Mouse (Mus musculus) cerebellum, postnatal 36 days (tissue): ENCODE results near the gene Dnajb2.
"Not testable (repeated sequence)": the region's sequence is repeated elsewhere in the genome, so short reads cannot be mapped to it uniquely, and the experiment has no call there.

ENCODE experiments used
- DNase-seq, 2 experiments: peaks; one replicate each; pipeline ENCODE4 v3.0.0; 2021 to 2022; ENCODE audit warnings: mixed read lengths in 2 of 2

The Dnajb2 gene

DNA sequence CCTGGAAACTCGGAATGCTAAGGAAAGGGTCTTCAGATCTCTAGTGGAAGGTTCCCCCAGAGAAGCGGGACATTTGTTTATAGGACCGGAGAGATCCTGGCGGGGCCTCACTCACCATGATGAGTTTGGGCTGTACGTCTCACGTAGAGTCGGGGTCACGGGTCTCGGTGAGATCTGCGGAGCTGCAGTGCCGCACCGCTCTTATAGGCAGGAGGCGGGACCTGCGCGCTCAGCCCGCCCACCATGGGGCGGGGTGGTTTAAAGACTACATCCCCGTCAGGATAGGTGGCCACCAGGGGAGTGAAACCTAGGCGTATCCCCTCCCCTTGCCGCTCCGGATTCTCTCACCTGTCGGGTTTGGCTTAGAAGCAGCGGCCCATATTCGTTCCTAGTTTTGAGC lies 17.1 kb upstream of the Dnajb2 start:
- peak; percentile 97 for DNase-seq

DNA sequence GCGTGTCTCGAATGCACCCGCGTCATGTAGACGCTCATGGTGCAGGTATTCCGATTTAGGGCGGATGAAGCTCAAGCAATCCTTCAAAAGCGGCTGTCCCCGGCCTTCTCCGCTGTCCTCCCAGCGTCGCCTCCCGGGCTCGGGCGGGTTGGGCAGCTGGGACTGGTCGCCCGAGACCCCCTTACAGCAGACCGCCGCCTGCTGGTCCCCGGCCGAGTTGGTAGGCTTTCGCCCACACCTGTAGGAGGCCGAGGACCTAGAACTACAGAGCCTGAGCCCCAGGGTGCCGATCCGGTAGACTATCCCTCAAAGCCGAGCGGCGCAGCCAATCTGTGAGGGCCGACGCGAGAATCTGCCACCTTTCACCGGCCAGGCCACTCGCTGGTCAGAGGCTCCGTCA lies 16.7 kb upstream of the Dnajb2 start, which contains the start of gene Tuba4a:
Gene Tuba4a, minus strand, starts transcription at position 335 of the 400 bp plus-strand sequence.
- peak in 1 of 2 experiments; percentile 69 for DNase-seq

DNA sequence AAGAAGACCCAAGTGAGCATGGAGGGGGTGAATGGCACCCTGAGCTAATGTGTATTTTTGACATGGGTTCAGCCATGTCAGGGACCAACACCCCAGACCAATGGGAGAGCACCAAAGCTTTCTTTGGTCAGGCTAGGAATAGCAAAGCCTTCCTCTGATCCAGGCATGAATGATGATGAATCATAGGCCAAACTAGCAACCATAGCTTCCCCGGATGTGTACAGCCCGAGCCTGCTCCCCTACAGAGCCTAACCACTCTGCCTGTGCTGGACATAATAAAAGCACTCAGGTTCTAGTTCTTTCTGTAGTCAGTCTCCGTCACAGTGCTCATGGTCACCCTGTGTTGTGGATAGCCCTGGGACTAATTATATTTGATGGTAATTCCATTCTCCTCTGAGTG lies 14.7 kb upstream of the Dnajb2 start:
- DNase-seq, result no peak

DNA sequence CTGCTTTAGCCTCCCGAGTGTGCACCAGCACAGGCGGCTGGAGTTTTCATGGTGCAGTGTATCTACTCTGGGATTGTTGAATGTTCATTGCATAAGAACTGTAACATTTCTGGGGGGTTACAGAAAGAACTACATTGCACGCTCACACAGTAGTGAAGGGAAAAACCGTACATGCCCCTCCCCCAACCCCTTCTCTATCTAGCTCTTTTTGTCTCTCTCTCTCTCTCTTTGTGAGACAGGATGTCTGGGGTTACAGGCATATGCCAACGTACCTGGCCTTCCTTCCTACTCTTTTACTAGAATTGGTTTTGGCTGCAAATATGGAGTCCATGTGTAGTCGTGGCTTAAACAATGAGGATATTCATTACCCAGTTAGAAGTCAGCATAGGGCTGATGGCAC lies 13.3 kb upstream of the Dnajb2 start:
- no peak for DNase-seq

DNA sequence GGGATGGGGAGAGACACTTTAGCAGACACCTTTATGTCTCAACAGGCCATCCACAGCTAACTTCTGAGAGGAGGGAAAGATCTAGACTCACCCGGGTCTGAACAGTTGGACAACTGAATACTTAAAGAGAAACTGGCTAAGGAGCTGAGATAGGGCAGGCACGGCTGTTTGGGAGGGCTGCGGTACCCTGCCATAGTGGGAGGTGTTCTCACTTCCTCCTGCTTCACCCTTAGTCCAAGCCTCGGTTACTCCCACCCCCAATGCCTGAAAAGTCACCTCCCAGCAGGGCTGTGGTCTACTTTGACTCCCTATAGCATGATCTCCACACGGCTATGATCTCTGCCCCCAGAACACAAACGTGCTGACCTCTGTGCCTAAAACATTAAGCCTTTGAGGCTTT lies 12.7 kb upstream of the Dnajb2 start:
- no peak for DNase-seq

DNA sequence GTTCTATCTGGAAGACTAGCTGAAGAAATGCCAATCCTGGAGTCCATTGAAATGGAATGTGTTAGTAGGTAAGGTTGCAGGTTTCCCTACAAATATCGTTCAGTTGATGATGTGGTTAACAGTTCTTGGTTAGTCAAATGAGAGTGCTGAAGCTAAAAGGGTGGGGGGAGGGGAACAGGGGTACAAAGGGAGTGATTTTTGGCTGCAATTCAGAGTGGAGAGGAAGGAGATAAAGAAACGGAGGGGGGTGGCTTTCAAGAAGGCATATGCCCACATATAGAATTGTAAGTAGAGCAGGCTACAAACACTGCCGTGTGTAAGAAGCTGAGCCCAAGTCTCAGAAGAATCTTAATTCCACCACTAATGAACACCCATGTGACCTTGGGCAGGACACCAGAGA lies 10.7 kb upstream of the Dnajb2 start:
- no peak for DNase-seq

DNA sequence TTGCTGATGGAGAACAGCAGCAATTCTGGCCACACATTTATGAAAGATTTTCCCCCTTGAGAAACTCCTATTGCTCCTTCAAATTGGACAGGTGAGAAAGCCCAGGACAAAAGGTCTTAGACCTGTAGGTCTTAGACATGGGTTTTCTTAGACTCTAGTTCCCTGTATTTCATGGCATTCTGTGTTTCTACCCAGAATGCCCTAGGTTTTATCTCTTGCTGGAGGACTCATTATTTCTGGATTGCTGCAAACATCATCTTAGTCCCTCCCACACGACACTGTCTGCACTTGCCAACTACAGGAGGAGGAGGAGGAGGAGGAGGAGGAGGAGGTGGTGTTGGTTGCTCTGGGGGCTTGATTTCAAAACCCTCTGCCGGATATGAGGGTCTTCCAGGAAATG lies 10.1 kb upstream of the Dnajb2 start:
- DNase-seq, result no peak

DNA sequence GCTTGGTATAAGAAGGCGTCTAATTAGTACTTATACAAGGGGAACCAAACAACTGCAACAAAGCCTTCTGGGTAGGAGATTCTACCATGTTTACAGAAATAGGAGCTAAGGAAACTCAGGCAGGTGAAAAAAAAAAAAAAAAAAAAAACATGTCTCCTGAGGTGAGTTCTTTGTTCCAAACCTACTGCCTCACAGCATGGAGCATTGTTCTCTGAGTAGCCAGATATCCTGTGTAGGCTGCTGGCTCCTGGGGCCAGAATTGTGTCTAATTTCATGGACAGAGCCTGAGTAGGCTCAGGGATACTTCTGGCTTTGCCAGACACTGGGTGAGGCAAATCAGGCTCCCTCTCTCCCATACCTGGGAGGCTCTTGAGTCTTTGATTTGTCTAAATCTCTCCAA lies 8.6 kb upstream of the Dnajb2 start:
- DNase-seq, result no peak

DNA sequence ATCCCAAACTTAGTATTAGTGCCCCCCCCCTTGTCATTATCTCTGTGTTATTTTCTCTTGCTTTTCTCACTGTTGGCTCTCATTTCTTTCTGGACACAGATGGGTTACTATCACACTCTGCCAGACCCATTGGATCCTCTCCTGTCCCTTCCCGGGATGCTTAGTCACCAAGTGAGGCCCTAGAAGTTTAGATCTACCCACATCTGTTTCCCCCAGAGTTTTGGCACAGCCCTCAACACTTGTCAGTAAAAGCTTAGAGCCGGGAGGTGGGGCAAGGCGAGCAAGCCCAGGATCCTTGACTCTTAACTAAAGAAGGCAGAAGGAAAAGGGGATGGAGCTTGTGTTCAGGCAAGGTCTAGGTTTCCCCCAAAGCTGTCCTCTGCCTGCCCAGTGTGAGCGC lies 7.0 kb upstream of the Dnajb2 start:
- DNase-seq, result no peak

DNA sequence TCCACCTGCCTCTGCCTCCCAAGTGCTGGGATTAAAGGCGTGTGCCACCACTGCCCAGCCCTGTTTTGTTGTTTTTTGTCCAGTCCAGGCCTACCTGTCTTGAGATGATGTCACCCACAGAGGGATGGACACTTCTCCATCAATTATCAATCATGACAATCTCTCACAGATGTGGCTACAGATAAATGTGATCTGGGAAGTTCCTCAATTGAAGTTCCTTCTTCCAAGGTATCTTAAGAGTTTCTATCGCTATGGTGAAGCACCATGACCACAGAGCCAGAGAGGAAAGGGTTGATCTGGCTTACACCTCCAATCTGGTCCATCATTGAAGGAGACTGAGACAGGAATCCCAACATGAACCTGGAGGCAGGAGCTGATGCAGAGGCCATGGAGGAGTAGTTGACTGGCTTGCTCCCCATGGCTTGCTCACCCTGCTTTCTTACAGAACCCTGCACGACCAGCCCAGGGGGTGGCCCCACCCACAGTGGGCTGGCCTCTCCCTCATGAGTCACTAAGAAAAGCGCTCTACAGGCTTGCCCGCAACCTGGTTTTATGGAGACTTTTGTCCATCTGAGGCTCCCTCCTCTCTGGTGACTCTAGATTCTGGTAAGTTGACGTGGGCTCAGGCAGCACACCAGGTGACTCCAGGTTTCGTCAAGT lies 5.7 kb upstream of the Dnajb2 start:
- no peak for DNase-seq

DNA sequence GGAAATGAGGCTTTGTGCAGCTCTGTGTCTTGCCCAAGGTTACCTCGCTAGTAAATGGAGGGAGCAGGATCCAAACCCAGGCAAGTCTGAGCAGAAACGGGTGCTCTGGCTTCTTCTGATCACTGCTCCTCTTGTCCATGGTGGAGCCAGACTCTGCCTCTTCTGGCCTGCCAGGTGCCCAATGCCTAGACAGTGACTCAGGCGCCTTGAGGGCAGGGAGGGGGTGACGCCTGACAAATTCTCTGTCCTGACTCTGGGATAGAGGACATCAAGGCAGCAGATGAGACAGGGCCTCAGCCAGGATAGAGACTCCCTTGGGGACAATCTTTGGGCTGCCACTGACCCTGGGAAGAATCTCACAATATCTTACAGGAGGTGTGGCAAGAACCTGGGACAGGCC lies 5.0 kb upstream of the Dnajb2 start:
- DNase-seq, result no peak

DNA sequence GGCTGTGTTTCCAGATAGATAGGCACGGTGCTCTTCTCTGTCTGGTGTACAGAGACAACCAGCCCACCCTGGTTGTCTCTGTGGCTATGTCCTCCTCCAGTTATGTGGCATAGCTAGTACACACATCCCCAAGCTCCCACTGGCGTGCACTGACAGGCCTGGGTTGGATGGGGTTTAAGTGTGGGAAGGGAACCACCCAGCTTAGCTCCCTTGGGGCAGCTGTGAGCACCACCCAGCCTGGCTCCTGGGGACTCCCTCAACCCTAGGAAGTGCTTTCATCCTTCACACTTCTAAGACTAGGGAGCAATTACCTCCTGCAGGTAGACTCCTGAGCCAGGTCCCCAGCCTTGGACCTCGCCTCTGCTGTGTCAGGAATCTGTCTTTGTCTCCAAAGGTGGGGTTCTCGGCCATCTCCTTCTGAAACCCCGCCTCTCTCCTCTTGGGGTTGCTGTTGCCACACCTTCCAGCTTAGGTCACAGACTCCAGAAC lies 4.5 kb upstream of the Dnajb2 start, which contains the start of gene A630095N17Rik:
Gene A630095N17Rik, minus strand, starts transcription at position 439 of the 489 bp plus-strand sequence.
- DNase-seq, result no peak

DNA sequence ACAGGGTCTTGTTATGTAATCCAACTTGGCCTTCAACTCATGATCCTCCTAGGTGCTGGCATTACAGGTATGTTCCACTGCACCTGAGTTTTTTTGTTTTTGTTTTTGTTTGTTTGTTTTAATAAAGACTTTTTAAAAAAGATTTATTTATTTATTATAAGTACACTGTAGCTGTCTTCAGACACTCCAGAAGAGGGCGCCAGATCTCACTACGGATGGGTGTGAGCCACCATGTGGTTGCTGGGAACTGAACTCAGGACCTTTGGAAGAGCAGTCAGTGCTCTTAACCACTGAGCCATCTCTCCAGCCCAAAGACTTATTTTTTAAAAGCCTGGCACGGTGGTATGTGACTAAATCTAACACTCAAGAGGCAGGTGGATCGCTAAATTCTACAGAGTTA lies 3.7 kb upstream of the Dnajb2 start:
- DNase-seq, result not testable (repeated sequence)

DNA sequence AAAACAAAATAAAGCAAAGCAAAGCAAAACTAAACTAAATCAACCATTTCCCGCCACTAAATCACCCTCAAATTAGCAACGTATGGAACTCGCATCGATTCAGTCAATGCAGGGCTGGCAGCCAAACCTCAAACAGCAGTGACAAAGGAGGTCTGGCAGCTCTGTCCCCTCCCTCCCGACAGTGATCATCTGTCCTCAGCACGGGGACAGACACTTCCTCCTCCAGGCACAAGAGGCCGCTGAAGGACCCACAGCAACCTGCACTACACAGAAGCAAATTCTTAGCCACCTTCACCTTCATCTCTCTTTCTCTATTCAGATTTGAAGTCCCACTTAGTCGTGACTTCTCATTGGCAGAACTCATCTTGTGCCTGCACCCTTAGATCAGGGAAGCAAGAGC lies 1.6 kb upstream of the Dnajb2 start:
- DNase-seq, result peak; percentile 81 to 83

DNA sequence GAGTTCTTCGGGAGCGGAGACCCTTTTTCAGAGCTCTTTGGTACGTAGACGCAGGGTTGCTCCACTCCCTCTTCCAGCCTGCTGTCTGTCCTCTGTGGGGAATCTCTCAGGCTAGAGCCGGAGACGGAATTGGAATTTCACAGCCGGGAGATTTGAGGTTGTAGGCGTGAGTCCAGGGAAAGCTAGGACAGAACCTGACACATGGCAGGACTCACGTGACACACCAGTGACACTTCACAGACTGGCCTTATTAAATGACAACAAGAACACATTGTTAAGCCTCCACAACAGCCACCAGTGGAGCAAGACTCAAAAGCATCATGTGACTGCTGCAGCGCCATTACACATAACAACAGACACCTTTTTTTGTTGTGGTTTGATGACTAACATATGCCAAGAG lies 3.4 kb downstream of the Dnajb2 start:
- DNase-seq, result peak; percentile 52 to 63

DNA sequence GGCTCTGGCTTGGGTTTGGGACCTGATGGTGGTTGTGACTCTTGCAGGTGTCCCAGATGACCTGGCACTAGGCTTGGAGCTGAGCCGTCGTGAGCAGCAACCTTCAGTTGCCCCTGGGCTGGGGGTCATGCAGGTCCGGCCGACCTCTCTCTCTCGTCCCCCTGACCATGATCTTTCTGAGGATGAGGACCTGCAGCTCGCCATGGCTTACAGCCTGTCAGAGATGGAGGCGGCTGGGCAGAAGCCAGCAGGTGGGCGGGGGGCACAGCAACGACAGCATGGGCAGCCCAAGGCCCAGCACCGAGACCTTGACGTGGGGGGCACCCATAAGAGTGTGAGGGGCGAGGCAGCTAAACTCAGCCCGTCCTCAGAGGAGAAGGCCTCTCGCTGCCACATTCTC lies 7.2 kb downstream of the Dnajb2 start:
- no peak for DNase-seq

DNA sequence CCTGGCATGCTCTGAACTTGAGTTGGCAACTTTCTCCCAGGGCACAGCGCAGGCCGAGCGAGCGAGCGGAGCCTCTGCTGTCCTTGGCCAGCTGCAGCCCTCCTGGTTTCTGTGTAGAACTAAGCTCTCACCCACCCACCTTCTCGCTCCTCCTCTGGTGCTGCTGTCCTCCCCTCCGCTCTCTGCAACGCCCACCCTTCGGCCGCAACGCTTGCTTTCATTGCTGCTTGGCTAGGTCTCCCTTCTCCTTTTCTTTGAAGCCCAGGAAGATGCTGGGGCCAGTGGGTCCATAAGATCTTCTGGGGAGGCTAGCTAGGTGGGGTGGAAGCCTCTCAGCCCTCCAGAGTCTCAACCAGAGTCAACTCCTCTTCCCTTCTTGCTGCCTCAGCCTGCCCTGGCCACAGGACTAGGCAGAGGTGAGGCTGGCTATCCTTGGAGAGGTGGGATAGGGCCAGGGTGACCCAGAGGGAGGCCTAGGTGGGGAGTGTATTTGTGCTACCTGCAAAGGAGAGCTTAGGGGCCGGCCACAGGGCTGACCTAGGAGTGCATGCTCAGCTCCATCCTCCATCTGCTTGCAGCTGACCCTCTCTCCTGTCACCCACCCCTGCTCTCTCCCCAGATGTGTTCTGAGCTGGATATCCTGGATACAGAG lies 8.1 kb downstream of the Dnajb2 start:
- DNase-seq, result no peak

DNA sequence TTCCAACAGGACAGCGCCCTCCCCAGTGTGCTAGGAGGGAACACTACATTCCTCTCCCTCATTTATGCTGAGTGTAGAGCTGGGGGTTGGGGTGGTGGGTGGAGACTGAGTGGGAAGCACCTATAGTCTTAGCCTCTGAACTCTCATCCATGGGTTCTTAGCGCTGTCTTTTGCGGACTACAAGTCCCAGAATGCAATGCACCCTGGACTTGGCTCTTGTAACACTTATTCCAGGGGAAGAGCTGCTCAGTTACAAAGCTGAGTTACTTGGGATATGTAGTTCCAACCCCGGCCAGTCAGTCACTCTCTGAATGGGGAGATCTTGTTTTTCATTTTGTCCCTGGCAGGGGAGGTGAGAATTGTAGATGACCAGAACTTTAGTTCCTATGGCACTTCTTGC lies 8.6 kb downstream of the Dnajb2 start:
- DNase-seq, result peak; percentile 52 to 58

DNA sequence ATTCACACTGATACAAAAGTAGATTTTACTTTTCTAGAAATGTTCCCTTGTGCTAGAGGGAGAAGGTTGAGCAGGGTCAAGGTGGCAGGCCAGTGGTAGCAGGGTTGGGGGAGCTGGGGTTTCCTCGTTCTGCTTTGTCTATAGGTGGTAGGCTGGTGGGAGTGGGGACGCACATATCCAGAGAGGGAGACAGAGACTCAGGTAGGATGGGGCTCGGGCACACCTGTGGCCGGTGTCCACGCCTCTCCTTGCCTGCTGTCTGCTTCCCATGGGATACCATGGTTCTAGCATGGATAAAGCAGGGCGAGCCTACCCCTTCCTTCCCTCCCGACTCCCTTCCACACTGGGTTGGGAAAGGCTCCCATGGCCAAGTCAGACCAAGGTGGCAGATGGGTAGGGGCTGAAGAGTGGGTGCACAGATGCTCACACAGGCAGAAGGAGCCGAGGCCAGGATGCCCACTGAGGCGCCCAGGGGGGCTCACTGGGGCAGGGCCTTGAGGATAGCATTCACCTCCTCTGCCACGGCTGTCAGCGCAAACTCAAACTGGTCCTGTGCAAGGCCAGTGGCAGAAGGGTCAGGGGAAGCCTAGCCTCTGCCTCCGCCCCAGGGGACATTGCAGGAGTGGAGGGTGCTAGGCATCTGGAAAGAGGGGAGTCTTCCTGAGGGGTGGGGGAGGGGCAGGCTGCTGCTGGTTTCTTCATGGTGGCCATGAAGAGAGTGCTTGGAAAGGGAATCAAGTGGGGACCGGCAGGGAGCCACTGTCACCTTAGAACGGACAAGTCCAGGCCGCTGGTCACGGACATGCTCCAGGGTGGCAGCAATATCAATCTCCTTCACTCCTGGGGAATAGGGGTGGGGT lies 11.1 kb downstream of the Dnajb2 start:
- DNase-seq, result no peak

DNA sequence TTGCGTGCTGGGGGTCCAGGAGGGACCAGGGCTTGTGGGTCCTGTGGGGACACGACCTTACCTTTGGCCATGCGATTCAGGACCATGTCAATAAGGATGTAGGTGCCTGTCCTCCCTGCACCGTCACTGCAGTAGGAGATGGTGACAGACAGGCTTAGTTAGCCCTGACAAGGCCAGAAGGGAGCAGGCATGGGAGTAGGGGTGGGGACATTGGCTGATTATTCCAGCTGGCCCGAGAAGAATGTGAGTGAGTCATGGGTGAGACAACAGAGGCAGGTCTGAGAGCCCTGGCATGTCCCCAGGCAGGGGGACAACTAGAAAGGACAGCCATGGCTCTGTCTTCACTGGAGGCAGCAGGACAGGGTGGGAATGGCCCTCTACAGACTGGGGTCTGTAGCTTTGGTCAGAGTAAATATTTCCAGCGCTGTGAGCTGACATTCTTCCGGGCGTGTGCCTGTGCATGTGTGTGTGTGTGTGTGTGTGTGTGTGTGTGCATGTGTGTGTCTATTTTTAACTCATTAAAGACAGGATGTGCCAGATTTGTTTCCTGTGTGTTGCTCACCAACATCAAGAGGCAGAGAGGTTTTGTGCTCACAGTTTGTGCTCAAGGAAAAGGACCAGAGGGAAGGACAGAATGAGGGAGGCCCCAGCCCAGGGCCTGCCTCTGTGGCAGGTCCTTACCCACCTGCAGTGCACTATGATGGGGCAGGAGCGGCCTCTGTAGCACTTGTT lies 12.0 kb downstream of the Dnajb2 start:
- DNase-seq, result peak; percentile 62 to 66

DNA sequence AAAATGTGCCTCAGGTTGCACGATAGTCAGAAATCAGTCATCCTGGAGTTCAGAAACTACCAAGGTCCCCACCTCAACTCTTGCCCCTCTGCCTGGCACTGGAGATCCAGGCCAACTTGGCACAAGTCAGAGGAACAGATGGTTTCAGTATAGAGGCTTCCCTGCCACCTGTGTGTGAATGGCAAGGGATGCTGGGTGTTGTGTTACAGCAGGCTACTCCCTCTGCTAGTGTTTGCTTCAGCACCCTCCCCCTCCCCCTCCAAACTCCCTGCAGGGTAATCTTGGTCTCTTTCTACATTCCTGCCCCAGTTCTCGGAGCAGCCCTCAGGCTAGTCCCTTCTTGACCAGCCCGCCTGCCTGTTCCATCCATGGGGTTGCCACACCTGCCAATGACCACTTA lies 14.3 kb downstream of the Dnajb2 start:
- DNase-seq, result peak; percentile 69 to 77

DNA sequence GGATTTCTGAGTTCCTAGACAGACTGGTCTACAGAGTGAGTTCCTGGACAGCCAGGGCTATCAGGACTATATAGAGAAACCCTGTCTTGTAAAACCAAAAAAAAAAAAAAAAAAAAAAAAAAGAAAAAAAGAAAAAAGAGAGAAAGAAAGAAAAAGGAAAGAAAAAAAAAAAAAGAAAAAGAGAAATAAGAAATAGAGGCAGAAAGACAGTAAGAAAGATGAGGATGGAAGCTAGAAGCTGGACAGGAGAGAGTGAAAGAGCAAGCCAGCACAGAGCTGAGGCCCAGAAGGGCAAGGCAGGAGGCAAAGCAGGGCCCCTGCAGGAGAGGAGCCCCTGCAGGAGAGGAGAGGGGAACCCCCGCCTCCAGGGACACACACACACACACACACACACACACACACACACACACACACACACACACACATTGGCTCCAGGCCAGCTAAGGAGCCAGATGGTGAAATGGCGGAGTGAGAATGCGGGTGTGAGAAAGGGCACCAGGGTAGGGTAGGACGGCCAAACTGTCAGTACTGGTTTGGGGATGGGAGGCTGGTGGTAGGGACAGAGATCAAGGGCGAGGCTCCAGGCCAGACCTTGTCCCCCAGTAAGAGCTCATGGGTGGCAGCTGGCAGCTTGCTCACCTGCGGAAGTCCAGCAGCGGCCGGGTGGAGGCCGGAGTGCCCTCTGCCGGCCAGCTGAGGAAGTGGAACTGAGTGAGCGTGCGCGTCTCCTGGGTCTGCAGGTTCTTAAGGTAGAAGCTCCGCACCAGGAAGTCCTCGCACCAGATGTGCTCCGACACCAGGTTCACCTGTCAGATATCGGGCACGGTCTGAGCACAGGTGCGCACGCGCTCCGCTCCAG lies 15.1 kb downstream of the Dnajb2 start:
- DNase-seq, result peak; percentile 88
